Mouse (Mus musculus) lung, adult 18-20 months (tissue): ENCODE data around the gene Crot.
"Not testable (repeated sequence)": the region's sequence is repeated elsewhere in the genome, so short reads cannot be mapped to it uniquely, and the experiment has no call there.

Experiments
- DNase-seq, 2 experiments: peaks; one replicate each; pipeline ENCODE4 v3.0.0; 2022; ENCODE audit warnings: mixed read lengths in 2 of 2

Crot gene

DNA sequence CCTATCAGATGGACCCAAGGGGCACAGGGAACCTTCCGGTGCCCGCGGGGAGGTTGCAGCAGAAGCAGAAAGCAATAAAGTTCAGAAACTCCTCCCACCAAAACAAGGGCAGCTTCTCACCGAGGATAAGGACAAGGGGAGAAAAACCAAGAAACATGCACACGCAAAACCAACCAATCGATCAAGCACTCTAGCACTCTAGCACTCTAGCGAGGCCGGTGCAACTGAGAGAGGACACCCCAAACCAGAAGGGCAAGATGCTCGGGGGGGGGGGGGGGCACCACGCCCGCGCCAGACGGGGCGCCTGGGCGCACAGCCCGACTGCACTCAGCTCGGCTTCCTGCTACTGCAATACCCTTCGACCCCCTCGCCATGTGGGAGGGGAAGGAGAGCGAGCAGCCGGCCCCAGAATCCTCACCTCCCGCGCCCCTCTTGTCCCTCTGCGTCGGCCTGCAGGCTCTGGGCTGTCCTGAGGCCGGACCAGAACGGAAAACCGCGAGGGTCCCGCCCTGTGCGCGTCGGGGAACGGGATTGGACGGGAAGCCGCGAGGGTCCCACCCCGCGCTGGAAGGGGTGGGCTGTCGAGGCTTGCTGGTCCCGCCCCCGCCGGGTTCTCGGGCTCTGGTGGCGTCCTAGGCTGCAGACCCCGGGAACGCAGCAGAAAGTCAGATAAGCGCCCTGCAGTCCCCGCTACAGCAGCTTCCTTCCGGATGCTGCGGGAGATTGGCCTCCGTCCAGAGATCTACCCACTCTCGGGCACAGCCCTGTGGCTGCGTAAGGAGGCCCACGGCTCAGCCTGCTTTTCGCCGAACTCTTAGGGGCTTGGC lies at the start of gene Crot:
Crot (minus strand) TSS at position 639 of the 827 bp plus-strand sequence.
- peak; percentile 93 to 94 for DNase-seq

DNA sequence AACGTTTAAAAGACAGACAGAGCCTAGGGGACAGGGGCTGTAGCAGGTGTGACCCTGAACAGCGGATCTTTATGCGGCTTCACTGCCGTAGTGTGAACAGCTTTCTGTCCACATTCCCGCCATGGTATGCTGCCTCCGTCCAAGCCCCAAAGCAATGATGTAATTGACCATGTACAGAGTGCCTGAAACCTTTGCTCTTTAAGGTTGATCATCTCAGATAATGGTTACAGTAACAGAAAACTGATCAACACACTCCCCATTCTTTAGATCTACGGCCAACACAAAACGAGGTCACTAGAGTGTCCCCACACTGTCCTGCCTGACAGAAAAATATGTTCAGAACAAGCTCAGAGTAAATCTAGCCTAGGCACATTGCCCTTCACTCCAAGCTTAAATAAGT lies 48.8 kb upstream of the Crot start:
- DNase-seq = no peak

GRCm38 (mm10) chr5:9044821-9045220 lies 47.7 kb upstream of the Crot start:
- no peak for DNase-seq

GRCm38 (mm10) chr5:9043582-9044267 lies 46.6 kb upstream of the Crot start:
- DNase-seq = no peak

DNA sequence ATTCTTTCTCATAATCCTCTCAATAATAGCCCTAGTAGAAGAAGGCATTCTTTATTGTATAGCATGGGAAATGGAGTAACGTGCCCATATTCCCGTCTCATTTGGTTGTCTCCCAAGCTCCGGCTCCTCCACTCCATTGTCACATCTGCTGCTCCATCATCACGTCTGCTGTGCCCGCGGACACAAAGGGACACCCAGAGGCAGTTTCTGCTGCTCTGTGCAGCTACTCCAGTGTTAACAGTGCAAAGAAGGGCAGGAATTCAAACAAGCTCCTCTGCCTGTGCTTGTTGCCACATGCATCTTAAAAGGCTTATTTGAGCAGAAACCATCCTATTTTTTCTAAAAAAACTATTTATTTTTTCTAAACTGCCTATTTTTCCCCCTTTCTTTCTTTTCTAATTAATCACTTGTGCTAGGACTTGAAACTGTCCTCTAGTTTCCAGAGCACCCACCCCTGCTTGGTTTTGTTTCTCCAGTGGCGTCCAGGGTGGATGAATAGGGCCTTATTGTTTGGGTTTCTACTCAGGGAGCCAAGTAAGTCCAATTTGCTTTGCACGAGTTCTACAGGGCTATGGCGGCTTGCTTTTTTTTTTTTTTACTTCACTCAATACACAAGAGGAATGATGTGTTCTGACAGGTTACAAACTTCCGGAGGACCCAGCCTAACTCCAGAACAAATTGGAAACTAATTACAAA lies 45.7 kb upstream of the Crot start:
- DNase-seq = no peak

GRCm38 (mm10) chr5:9040665-9041215 lies 43.6 kb upstream of the Crot start:
- DNase-seq = no peak

- no peak for DNase-seq
Observed at GRCm38 (mm10) chr5:9039978-9040377, 42.9 kb upstream of the Crot start.

- DNase-seq = peak in 1 of 2 experiments; percentile 5
Observed at GRCm38 (mm10) chr5:9037292-9037691, 40.2 kb upstream of the Crot start.

- no peak for DNase-seq
Observed at GRCm38 (mm10) chr5:9035457-9035856, 38.3 kb upstream of the Crot start.

DNA sequence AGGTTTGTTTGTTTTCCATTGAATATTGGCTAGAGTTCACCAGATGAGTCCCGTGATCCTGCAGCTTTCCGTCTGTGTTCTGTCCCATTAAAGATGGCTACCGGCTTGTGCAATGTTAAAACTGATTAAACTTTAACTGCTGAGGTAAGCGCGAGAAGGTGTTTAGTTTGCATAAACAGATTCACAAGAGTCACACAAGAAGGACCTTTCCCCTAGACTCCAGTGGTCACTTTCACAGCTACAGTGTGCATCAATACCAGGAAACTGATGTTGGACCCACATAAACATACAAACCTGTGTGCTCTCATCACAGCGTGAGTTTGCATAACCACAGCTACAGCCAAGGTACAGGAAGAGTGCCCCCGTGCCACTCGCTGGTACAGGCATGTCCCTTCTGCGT lies 37.4 kb upstream of the Crot start:
- no peak for DNase-seq

DNA sequence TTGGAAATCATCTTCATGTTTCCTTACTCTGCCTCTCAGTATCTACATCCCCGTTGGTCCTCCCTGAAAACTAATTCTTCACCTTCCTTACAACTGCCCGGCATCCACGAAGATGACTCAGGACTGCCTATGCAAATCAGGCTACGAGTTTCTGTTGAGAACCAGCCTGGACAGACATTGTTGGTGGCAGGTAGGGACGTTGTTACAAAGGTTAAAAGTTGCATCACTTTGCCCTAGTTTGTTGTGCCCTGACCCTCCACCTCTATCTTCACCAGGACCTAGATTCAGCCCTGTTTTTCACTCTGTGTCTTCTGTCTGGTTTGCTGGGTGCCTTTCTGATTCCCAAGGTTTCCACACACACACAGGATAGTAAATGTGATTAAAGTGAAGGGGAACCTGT lies 36.7 kb upstream of the Crot start:
- DNase-seq = no peak

- no peak for DNase-seq
Observed at GRCm38 (mm10) chr5:9032641-9033040, 35.5 kb upstream of the Crot start.

DNA sequence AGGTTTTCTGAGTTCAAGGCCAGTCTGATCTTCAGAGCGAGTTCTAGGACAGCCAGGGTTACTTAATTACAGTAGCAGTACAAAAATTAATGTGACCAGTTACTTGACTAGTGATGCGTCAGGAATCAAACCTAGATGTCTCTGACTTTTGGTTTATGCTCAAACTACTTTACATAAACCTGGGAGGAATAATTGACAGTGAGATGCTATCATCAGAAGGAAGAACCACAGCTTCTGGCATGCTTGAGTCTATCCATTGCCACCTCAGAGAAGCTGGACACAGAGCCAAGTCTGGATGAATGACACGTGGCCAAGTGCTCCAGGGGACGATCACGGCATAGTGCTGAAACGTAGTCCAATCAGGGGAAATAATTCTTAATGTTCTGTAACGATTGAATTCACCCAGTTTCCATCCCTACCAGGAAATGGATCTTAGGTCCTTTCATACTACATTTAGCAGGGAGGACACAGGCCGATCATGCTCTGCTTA lies 35.0 kb upstream of the Crot start:
- DNase-seq = no peak

- DNase-seq = peak in 1 of 2 experiments; percentile 9
Observed at GRCm38 (mm10) chr5:9028266-9028841, 31.2 kb upstream of the Crot start.

- no peak for DNase-seq
Observed at GRCm38 (mm10) chr5:9015352-9015751, 18.2 kb upstream of the Crot start.

DNA sequence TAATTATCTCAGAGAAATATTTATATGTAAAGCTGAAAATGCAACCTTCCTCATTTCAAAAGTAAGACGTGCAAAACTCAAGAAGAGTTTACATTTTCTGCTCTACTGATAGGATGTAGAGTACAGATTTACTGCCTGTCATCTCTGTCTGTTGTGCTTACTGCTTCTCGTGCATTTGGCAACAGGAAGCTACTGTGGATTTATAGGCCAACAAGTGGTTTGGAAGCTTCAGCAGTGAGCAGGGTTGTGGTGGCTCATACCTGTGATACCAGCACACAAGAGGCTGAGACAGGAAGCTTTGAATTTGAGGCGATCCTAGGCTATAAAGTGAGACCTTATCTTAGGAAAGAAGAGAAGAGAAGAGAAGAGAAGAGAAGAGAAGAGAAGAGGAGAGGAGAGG lies 17.6 kb upstream of the Crot start:
- DNase-seq = no peak

GRCm38 (mm10) chr5:9011374-9011773 lies 14.2 kb upstream of the Crot start:
- no peak for DNase-seq

GRCm38 (mm10) chr5:9010166-9010565 lies 13.0 kb upstream of the Crot start:
- DNase-seq = no peak

DNA sequence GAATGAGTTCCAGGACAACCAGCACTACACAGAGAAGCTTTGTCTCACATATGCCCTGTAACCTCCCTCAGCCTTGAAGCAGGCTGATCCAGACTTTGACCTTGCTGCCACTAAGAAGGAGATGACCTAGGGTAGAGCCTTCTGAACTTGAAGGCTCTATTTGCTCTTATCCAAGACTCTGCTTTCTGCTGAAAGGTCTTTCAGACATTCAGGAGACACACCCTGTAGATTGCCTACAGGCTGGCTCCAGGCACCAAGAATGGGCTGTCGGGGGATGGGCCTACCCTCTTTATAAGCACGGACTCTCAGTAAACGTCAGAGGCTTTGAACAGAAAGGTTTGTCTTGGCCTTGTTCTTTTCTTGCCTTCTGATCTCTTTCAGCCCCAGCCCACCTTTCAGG lies 9.5 kb upstream of the Crot start:
- DNase-seq = not testable (repeated sequence)

- DNase-seq = not testable (repeated sequence)
Observed at GRCm38 (mm10) chr5:9000006-9000405, 2.9 kb upstream of the Crot start.

- DNase-seq = no peak
Observed at GRCm38 (mm10) chr5:8999108-8999507, 2.0 kb upstream of the Crot start.

- DNase-seq = no peak
Observed at GRCm38 (mm10) chr5:8997513-8997895, 380 bp upstream of the Crot start.
